Mouse (Mus musculus) layer of hippocampus, adult 18-20 months (tissue): ENCODE results near the gene Bend3. TPM values are rescaled to one million over a fixed set of nuclear protein-coding genes. Genes with fewer than 3 reads are reported as not detected.

Experiments used
- DNase-seq, 2 experiments: peaks; one replicate each; pipeline ENCODE4 v3.0.0; 2022; ENCODE audit warnings: low spot score in 2 of 2
- long read RNA-seq: library from polyadenylated mRNA; stranded (forward); transcript quantifications from one replicate; pipeline ENCODE4 v2.0.0, GENCODE M21; 2021
- total RNA-seq, 2 experiments: library from RNA; stranded (reverse); gene quantifications; 2 replicates each; pipeline ENCODE4 v1.2.3; 2021

Bend3 gene
- total RNA-seq, result 1 to 10 TPM; 3.4 to 4.7 TPM
- long read RNA-seq, partial matches to known transcripts, result 0 of 1 reads
- long read RNA-seq, other reads (novel, unspliced or antisense), result 1 of 1 reads

DNA sequence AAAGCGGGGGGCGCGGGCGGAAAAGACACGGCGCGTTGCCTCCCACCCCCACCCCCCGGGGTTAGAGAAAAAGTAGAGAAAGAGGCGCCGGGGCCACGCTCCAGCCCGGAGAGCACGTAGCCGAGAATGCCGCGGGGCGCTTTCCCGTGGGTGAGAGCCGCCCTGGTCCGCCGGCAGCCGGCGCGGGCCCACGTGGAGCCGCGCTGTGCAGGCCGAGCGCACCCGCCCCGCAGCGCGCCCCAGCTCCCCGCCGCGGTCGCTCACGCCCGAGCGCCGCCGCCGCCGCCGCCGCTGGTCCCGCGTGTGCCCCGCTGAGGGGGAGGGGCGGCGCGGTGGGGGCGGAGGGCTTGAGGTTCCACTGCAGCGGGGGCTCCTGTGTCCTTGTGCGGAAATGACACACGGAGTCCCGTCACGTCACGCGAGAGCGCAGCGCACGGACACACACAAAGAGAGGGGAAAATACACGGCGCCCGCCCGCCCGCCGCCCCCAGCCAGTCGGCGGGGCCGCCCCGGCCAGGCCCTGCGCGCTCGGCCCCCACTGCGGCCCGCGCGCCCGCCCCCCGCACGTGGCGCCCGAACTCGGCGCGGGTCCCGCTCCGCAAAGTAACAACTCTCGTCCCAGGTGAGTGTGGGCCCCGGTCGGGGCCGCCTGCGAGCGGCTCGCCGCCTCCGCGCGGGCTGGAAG, at the start of gene Bend3:
Gene Bend3, plus strand, starts transcription at position 81 of the 685 bp plus-strand sequence.
- DNase-seq, result peak; percentile 28 to 55

DNA sequence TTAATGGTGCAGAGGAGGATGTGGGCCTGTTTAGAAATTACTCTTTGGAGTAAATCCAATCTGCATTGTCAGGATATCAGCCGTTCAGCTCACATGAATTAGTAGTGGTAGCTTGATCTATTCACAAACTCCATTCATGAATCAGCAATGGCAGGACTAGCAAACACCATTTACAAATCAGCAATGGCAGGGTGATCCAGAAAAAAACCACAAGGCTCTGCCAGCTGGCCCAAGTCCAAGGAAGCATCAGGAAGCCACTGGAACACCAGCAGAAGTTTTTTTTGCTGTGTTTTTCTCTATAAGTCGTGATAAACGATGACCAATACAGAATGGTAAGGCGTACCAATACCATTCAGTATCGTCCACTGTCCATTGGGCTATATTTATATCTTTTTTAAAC, 48.0 kb upstream of the Bend3 start:
- DNase-seq, result no peak

GRCm38 (mm10) chr10:43434326-43434725, 44.3 kb upstream of the Bend3 start:
- DNase-seq, result no peak

DNA sequence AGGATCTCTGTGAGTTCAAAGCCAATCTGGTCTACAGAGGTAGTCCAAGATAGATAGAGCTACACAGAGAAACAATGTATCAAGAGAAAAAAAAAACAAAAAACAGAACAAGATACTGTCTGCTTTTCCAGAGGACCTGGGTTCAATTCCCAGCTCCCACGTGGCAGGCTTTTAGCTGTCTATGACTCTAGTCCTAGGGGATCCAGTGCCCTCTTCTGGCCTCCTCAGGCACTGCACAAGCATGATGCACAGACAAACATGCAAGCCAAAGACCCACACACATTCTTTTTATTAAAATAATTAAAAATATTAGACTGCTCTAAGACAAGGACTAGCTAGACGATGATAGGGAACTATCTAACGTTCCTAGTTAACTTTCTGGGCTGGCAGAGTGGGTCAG, 42.9 kb upstream of the Bend3 start:
- DNase-seq, result no peak

DNA sequence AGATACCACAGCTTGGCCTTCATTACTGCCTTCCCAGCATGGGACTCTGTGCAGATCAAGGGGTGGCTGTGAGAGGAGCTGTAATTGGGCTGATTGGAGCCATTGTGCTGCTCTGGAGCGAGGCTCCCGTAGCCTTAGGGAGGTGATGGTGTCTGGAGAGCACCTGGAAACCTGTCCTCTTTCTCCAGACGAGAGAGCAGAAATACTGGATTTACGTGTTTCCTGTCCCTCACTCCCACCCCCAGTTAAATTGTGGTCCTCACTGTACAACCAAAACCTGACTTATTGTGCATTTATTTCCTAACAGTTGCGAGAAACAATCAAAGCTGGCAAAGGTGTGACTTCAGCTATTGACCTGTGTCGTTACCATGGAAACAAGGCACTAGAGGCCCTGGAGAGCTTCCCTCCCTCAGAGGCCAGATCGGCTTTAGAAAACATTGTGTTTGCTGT, 39.1 kb upstream of the Bend3 start:
- no peak for DNase-seq

- no peak for DNase-seq
Measured at GRCm38 (mm10) chr10:43440050-43440449, 38.6 kb upstream of the Bend3 start.

GRCm38 (mm10) chr10:43440981-43441740, 37.5 kb upstream of the Bend3 start:
- DNase-seq, result peak in 1 of 2 experiments; percentile 39

GRCm38 (mm10) chr10:43448656-43449055, 30.0 kb upstream of the Bend3 start:
- no peak for DNase-seq

- DNase-seq, result peak; percentile 40 to 88
Measured at GRCm38 (mm10) chr10:43451848-43452662, 26.6 kb upstream of the Bend3 start.

GRCm38 (mm10) chr10:43452663-43452996, 26.0 kb upstream of the Bend3 start:
- DNase-seq, result no peak

- no peak for DNase-seq
Measured at GRCm38 (mm10) chr10:43454219-43454618, 24.4 kb upstream of the Bend3 start.

GRCm38 (mm10) chr10:43454671-43455070, 24.0 kb upstream of the Bend3 start:
- no peak for DNase-seq

- DNase-seq, result no peak
Measured at GRCm38 (mm10) chr10:43462821-43463220, 15.8 kb upstream of the Bend3 start.

DNA sequence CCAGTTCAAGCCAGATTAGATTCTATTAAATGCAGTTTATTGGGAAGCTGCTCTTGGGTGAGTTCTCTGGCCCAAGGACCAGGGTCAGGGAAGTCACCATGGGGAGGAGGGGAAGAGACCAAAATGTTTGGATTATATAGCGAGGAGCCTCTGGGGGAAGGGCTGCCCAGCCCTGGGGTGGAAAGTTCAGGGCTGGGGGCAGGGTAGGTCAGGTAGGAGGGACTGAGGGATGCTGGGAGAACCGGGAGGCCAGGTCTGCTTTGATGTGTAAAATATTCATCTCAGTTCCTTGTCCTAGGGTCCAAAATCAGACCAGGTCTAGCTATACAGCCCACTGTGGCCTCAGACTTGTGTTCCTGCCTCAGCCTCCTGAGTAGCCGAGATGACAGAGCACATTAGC, 15.4 kb upstream of the Bend3 start:
- DNase-seq, result no peak

DNA sequence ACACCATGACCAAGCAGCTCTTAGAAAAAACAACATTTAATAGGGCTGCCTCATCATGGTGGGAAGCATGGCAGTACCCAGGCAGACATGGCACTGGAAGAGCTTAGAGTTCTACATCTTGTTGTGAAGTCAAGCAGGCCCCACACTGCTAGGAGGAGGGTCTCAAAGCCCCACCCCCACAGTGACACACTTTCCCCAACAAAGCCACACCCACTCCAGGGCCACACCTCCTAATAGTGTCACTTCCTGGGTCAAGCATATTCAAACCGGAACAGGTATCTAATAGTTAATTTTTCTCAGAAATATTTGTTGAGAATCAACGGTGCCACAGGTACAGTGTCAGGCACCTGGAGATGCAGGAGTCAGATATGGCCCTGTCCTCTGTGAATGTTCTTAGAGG, 12.4 kb upstream of the Bend3 start:
- no peak for DNase-seq

- DNase-seq, result no peak
Measured at GRCm38 (mm10) chr10:43467659-43468058, 11.0 kb upstream of the Bend3 start.

GRCm38 (mm10) chr10:43468293-43468692, 10.3 kb upstream of the Bend3 start:
- no peak for DNase-seq

DNA sequence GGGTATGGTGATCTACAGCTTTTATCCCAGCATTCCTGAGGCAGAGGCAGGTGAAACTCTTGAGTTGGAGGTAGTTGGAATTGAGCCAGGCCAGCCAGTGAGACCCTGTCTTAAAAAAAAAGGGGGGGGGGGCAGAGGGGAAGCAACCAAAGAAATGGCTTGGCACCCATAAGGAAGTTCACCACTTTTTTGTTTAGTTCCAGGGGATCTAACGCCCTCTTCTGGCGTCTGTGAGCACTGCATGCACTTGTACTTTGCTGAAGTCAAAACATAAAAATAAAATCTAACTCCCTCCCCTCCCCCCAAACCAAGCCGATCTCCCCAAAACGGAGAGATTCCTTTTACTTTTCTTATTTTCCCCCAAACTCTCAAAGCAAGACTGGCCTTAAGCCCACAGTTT, 3.3 kb upstream of the Bend3 start:
- peak in 1 of 2 experiments; percentile 45 for DNase-seq

DNA sequence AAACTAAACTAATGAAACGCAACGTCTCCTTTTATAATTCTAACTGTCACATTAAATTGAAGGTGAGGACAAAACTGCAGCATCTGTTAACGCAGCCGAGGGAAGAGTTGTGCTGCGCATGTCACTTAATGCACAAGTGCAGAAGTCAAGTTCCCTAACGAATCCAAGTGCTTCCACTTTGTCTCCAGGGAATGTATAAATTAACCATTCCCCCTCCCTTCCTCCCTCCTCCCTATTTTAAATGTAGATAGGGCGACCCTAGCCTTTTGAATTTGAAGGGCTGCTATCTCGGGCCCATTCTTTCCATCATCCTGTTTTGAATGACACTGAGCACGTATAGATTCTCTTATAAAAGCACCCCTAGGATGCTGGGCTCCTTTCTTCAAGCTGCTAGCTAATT, 1.2 kb upstream of the Bend3 start:
- DNase-seq, result peak in 1 of 2 experiments; percentile 19

GRCm38 (mm10) chr10:43477865-43478681, 558 bp upstream of the Bend3 start:
- DNase-seq, result peak; percentile 19 to 42
